Mouse (Mus musculus): Measurements from ENCODE around the gene Ankrd39.

DNA sequence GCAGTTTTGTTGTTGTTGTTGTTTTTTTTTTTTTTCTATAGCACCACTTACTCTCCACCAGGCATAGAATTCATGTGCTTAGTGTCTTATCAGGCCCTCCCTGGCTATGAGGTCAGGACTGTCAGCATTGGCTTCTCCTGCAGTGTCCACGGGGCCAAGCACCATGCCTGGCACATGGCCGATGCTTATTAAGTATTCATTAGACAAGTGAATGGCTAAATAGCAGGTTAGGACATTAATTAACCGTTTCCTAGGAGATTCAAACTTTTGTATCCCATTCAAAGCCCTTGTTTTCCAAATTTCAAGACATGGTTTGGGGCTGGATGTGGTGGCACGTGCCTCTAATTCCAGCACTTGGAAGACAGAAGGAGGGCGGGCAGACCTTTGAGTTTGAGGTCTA, 34.0 kb upstream of the Ankrd39 start:
- TF ChIP-seq CTCF (IDR thresholded peaks at IDR 0.05; ENCODE audit: extremely low read depth, insufficient read length, insufficient replicate concordance, low read depth, low read length) (no peak), POLR2A (IDR thresholded peaks at IDR 0.05; ENCODE audit: low read depth, low read length) (no peak)

All from small intestine, adult 2 months (tissue).